Comparison of ENCODE assay signal across 9 mouse cellular contexts in the genomic region with DNA sequence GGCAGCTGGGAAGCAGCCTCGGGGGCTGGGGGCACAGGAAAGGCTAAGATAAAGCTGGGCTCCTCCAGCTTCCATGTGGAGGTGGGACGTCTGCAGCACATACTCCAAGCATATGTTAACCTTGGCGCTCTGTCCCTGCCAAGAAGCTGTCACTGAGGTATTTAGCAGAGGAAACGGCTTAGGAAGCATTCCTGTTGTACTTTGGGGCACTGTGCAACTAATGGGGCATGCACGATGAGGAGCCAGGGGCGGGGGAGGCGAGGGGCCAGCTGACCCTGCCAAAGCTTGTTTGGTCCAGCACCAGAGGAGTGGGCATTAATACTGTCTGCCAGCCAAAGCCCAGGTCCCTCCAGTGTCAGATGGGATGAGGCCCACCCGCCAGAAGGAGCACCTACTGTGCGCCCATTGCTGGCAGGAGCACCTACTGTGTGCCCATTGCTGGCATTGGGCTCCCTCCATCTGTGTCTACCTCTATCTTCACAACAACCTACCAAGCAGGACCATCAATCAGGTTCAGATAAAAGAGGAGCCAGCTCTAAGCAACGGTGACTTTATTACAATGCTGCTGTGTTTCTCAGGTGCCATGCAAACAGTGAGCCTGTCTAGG.
DNase-seq lines count a peak whose midpoint lies in the region; ATAC-seq and TF ChIP-seq lines count a peak whose summit lies in the region.
"Had no signal": no experiment of that assay in that cellular context is flagged by ENCODE, and none has a peak within 500 bp of the region (broad histone marks: within the 10 kb centered on the region; RNA-seq: fewer than 3 reads in every experiment).

No protein-coding gene starts in this region.

- TF ChIP-seq POLR2A in kidney, adult 2 months (IDR thresholded peaks at IDR 0.05; ENCODE audit: low read depth, low read length): no peak

- H3K27ac ChIP-seq in embryonic facial prominence, embryonic 12.5 days: no peak overlapping the region
- H3K27ac ChIP-seq in embryonic facial prominence, embryonic 10.5 days (replicated peaks): no peak overlapping the region; the same call in 1 of the 2 replicates
- no peak overlapping the region for H3K27ac ChIP-seq in kidney, adult 2 months (ENCODE audit: insufficient read depth, low read depth, low read length)
- no peak overlapping the region for H3K27ac ChIP-seq in embryonic facial prominence, embryonic 15.5 days (replicated peaks)

- H3K36me3 ChIP-seq in embryonic facial prominence, embryonic 12.5 days: no peaks in the 10 kb centered on the region
- H3K36me3 ChIP-seq in embryonic facial prominence, embryonic 10.5 days (replicated peaks): no peaks in the 10 kb centered on the region
- no peaks in the 10 kb centered on the region for H3K36me3 ChIP-seq in kidney, adult 2 months (ENCODE audit: control insufficient read depth, insufficient read depth, low read length)
- H3K36me3 ChIP-seq in embryonic facial prominence, embryonic 15.5 days: no peaks in the 10 kb centered on the region

- no peak for TF ChIP-seq CTCF in kidney, adult 2 months (conservative IDR thresholded peaks at IDR 0.05; ENCODE audit: insufficient read depth, insufficient read length, low read depth, low read length)

- no peaks in the 10 kb centered on the region for H3K27me3 ChIP-seq in embryonic facial prominence, embryonic 12.5 days
- no peaks in the 10 kb centered on the region; the same call in 1 of the 2 replicates for H3K27me3 ChIP-seq in embryonic facial prominence, embryonic 10.5 days (replicated peaks; ENCODE audit: low read depth, poor library complexity, severe bottlenecking)
- H3K27me3 ChIP-seq in kidney, adult 2 months (replicated peaks; ENCODE audit: control insufficient read depth, insufficient read depth, low read length): no peaks in the 10 kb centered on the region
- H3K27me3 ChIP-seq in embryonic facial prominence, embryonic 15.5 days: no peaks in the 10 kb centered on the region

- H3K4me2 ChIP-seq in embryonic facial prominence, embryonic 12.5 days (replicated peaks): no peak overlapping the region
- no peak overlapping the region for H3K4me2 ChIP-seq in embryonic facial prominence, embryonic 15.5 days (replicated peaks)

- ATAC-seq in embryonic facial prominence, embryonic 12.5 days (ENCODE audit: insufficient number of reproducible peaks, insufficient read depth, low FRiP score, low TSS enrichment): peak; percentile 58; the same call in 1 of the 2 replicates
- peak; percentile 47; the same call in 1 of the 2 replicates for ATAC-seq in embryonic facial prominence, embryonic 15.5 days (ENCODE audit: insufficient number of reproducible peaks, low FRiP score, low TSS enrichment, low read depth)

- H3K4me3 ChIP-seq in embryonic facial prominence, embryonic 12.5 days: no peak overlapping the region
- H3K4me3 ChIP-seq in embryonic facial prominence, embryonic 10.5 days: no peak overlapping the region
- H3K4me3 ChIP-seq in kidney, adult 2 months (ENCODE audit: insufficient read depth, low read depth, low read length): no peak overlapping the region
- no peak overlapping the region for H3K4me3 ChIP-seq in embryonic facial prominence, embryonic 15.5 days (replicated peaks)

- DNase-seq in embryonic facial prominence, embryonic 10.5 days (ENCODE audit: low spot score): no peak
- DNase-seq in kidney, adult 2 months: peak; percentile 21
- DNase-seq in kidney, adult 11 months: no peak
- DNase-seq in kidney, postnatal 25 days: peak; percentile 9 to 40
- no peak for DNase-seq in urinary bladder, adult 18-20 months (ENCODE audit: low spot score in 2 of 2)
- no peak for DNase-seq in spleen, postnatal 36 days (ENCODE audit: low spot score in 2 of 2)
- DNase-seq: lung, postnatal 10 days had no signal

- H3K4me1 ChIP-seq in embryonic facial prominence, embryonic 12.5 days: no peaks in the 10 kb centered on the region
- peaks cover 22% of the 10 kb centered on the region for H3K4me1 ChIP-seq in embryonic facial prominence, embryonic 10.5 days
- no peaks in the 10 kb centered on the region for H3K4me1 ChIP-seq in kidney, adult 2 months (ENCODE audit: control insufficient read depth, insufficient read depth, low read length)
- peaks cover 12% of the 10 kb centered on the region for H3K4me1 ChIP-seq in embryonic facial prominence, embryonic 15.5 days

- WGBS in embryonic facial prominence, embryonic 12.5 days: 69% methylated on average over 10 of the region's 10 CpGs
- 77% methylated on average over 10 of the region's 10 CpGs for WGBS in embryonic facial prominence, embryonic 10.5 days
- 32% methylated on average over 10 of the region's 10 CpGs for WGBS in kidney, adult 2 months
- WGBS in embryonic facial prominence, embryonic 15.5 days: 51% methylated on average over 10 of the region's 10 CpGs

- H3K9ac ChIP-seq in embryonic facial prominence, embryonic 12.5 days: no peak overlapping the region
- no peak overlapping the region for H3K9ac ChIP-seq in embryonic facial prominence, embryonic 15.5 days

- H3K9me3 ChIP-seq in embryonic facial prominence, embryonic 12.5 days: no peaks in the 10 kb centered on the region
- no peaks in the 10 kb centered on the region for H3K9me3 ChIP-seq in embryonic facial prominence, embryonic 10.5 days
- H3K9me3 ChIP-seq in embryonic facial prominence, embryonic 15.5 days (replicated peaks): no peaks in the 10 kb centered on the region

Comparison
In these comparisons a context has a peak if more than half of its experiments do, and no peak if none do; other contexts are left out.
1. DNase-seq: peak in kidney, adult 2 months (single experiment) and kidney, postnatal 25 days (2 of 2); none in embryonic facial prominence, embryonic 10.5 days (single experiment), kidney, adult 11 months (single experiment), urinary bladder, adult 18-20 months (0 of 2) and spleen, postnatal 36 days (0 of 2).